Mouse (Mus musculus): ENCODE data around the gene Med9. TPM values are rescaled to one million over a fixed set of nuclear protein-coding genes. Genes with fewer than 3 reads are reported as not detected.
A peak's percentile ranks its signal among the peaks of the same experiment; 100 is the strongest.
"Not testable (repeated sequence)": the region's sequence is repeated elsewhere in the genome, so short reads cannot be mapped to it uniquely, and the experiment has no call there.

Med9 gene
- total and polyA plus RNA-seq, 2 experiments from 2014 or later = 31.6 to 36.0 TPM

- no peak overlapping the region for H3K4me3 ChIP-seq (ENCODE audit: low read depth, low read length)
- no peak overlapping the region for H3K27ac ChIP-seq (ENCODE audit: low read depth, low read length)
- no peaks in the 10 kb centered on the region for H3K36me3 ChIP-seq (ENCODE audit: insufficient read depth)
- H3K9me3 ChIP-seq (ENCODE audit: low read length) = no peaks in the 10 kb centered on the region
- H3K9ac ChIP-seq = no peak overlapping the region
- no peaks in the 10 kb centered on the region for H3K27me3 ChIP-seq (ENCODE audit: insufficient read depth, low read length)
- TF ChIP-seq CTCF (IDR thresholded peaks at IDR 0.05; ENCODE audit: low read depth) = no peak
- ATAC-seq = no peak
- WGBS = 71% methylated on average over 9 of the region's 9 CpGs
- no peak for DNase-seq
- H3K4me1 ChIP-seq (ENCODE audit: insufficient read depth) = peaks cover 7% of the 10 kb centered on the region; the same call in 1 of the 2 replicates
- H3K4me2 ChIP-seq (ENCODE audit: low read depth) = no peak overlapping the region
Measured at GRCm38 (mm10) chr11:59932560-59933337, 15.3 kb upstream of the Med9 start.

DNA sequence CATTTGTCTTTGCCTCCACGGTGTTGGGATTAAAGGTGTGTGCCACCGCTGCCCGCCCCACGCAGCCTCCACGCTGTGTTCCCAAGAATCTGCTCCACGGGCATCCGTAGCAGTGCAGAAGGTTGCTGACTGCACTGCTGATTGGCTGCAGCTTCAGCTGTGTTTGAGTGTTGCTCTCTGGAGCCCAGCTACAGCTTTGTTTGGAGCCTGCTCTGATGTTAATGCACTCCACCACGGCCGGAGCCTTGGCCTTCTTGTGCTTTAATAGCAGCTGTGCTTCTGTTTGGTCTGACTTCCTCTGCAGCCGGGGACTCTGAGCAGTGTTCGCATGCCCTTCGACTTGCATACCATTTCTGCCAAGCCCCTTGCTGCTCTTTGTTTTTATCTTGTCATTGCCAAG is 14.1 kb upstream of the Med9 start:
- Histone ChIP-seq H3K9me3 (ENCODE audit: low read length) (no peaks in the 10 kb centered on the region), H3K4me2 (ENCODE audit: low read depth) (no peak overlapping the region), H3K36me3 (ENCODE audit: insufficient read depth) (no peaks in the 10 kb centered on the region), H3K4me1 (ENCODE audit: insufficient read depth) (peaks cover 7% of the 10 kb centered on the region; the same call in 1 of the 2 replicates), H3K4me3 (ENCODE audit: low read depth, low read length) (no peak overlapping the region), H3K27me3 (ENCODE audit: insufficient read depth, low read length) (no peaks in the 10 kb centered on the region), H3K27ac (ENCODE audit: low read depth, low read length) (0 out of 2 replicates have a peak overlapping the region, but pooled peaks have one; percentile 9), H3K9ac (no peak overlapping the region)
- no peak for TF ChIP-seq CTCF (IDR thresholded peaks at IDR 0.05; ENCODE audit: low read depth)
- ATAC-seq = peak; percentile 69
- 45% methylated on average over 12 of the region's 12 CpGs for WGBS
- DNase-seq = peak; percentile 6

DNA sequence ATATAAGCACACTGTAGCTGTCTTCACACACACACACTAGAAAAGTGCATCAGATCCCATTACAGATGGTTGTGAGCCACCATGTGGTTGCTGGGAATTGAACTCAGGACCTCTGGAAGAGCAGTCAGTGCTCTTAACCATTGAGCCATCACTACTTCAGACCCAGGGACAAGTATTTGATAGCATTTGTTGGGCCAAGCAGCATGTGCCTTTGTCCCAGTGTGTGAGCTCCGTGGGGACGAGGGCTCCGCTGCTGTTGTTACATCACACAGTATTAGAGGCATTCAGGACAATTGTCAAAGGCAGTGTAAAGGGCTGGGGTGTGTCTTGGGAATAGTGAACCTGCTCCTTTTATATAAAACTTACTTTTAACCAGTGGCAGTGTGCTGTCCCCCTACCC is 11.0 kb upstream of the Med9 start:
- no peak overlapping the region for H3K4me3 ChIP-seq (ENCODE audit: low read depth, low read length)
- 63% methylated on average over 3 of the region's 3 CpGs for WGBS
- H3K27me3 ChIP-seq (ENCODE audit: insufficient read depth, low read length) = no peaks in the 10 kb centered on the region
- no peaks in the 10 kb centered on the region for H3K36me3 ChIP-seq (ENCODE audit: insufficient read depth)
- TF ChIP-seq CTCF (IDR thresholded peaks at IDR 0.05; ENCODE audit: low read depth) = no peak
- no peak overlapping the region for H3K4me2 ChIP-seq (ENCODE audit: low read depth)
- H3K27ac ChIP-seq (ENCODE audit: low read depth, low read length) = no peak overlapping the region
- H3K4me1 ChIP-seq (ENCODE audit: insufficient read depth) = peaks cover 7% of the 10 kb centered on the region; the same call in 1 of the 2 replicates
- H3K9me3 ChIP-seq (ENCODE audit: low read length) = no peaks in the 10 kb centered on the region
- DNase-seq = no peak
- no peak overlapping the region for H3K9ac ChIP-seq
- no peak for ATAC-seq

DNA sequence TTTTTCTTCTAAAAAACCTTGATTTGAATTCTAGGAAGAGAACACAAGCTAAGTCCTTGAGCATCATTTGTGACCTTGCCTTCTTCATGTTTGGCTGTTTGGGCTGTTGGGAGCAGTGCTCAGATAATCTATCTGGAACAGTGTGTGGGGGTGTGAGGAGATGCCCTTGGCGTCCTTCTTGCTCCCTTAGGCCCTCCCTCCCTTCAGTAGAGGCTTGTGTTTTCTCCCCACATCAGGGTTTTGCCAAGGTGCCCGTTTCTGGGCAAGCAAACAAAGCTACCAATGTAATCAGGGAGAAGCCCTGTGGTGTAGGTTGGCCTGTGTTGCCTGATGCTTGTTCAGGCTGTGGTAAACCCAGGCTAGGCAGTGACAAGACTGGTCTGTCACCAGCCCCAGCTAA is 10.4 kb upstream of the Med9 start:
- Histone ChIP-seq H3K4me3 (ENCODE audit: low read depth, low read length) (no peak overlapping the region), H3K9ac (no peak overlapping the region), H3K36me3 (ENCODE audit: insufficient read depth) (no peaks in the 10 kb centered on the region), H3K4me1 (ENCODE audit: insufficient read depth) (peaks cover 7% of the 10 kb centered on the region; the same call in 1 of the 2 replicates), H3K9me3 (ENCODE audit: low read length) (no peaks in the 10 kb centered on the region), H3K27me3 (ENCODE audit: insufficient read depth, low read length) (no peaks in the 10 kb centered on the region), H3K4me2 (ENCODE audit: low read depth) (no peak overlapping the region), H3K27ac (ENCODE audit: low read depth, low read length) (no peak overlapping the region)
- no peak for TF ChIP-seq CTCF (IDR thresholded peaks at IDR 0.05; ENCODE audit: low read depth)
- ATAC-seq (no peak), DNase-seq (no peak)
- 27% methylated on average over 2 of the region's 2 CpGs for WGBS

GRCm38 (mm10) chr11:59939821-59940220 is 8.2 kb upstream of the Med9 start:
- 85% methylated on average over 1 of the region's 1 CpGs for WGBS
- Histone ChIP-seq H3K4me1 (ENCODE audit: insufficient read depth) (no peaks in the 10 kb centered on the region), H3K9ac (no peak overlapping the region), H3K27ac (ENCODE audit: low read depth, low read length) (no peak overlapping the region), H3K4me3 (ENCODE audit: low read depth, low read length) (no peak overlapping the region), H3K36me3 (ENCODE audit: insufficient read depth) (no peaks in the 10 kb centered on the region), H3K9me3 (ENCODE audit: low read length) (no peaks in the 10 kb centered on the region), H3K27me3 (ENCODE audit: insufficient read depth, low read length) (no peaks in the 10 kb centered on the region), H3K4me2 (ENCODE audit: low read depth) (no peak overlapping the region)
- TF ChIP-seq CTCF (IDR thresholded peaks at IDR 0.05; ENCODE audit: low read depth) = no peak
- no peak for DNase-seq
- no peak for ATAC-seq

- no peaks in the 10 kb centered on the region for H3K4me1 ChIP-seq (ENCODE audit: insufficient read depth)
- H3K36me3 ChIP-seq (ENCODE audit: insufficient read depth) = no peaks in the 10 kb centered on the region
- H3K9ac ChIP-seq = no peak overlapping the region
- H3K27me3 ChIP-seq (ENCODE audit: insufficient read depth, low read length) = no peaks in the 10 kb centered on the region
- no peak overlapping the region for H3K4me2 ChIP-seq (ENCODE audit: low read depth)
- WGBS = 69% methylated on average over 3 of the region's 3 CpGs
- H3K27ac ChIP-seq (ENCODE audit: low read depth, low read length) = no peak overlapping the region
- H3K9me3 ChIP-seq (ENCODE audit: low read length) = no peaks in the 10 kb centered on the region
- DNase-seq = no peak
- no peak for ATAC-seq
- no peak for TF ChIP-seq CTCF (IDR thresholded peaks at IDR 0.05; ENCODE audit: low read depth)
- no peak overlapping the region for H3K4me3 ChIP-seq (ENCODE audit: low read depth, low read length)
Measured at GRCm38 (mm10) chr11:59940645-59941044, 7.4 kb upstream of the Med9 start.

DNA sequence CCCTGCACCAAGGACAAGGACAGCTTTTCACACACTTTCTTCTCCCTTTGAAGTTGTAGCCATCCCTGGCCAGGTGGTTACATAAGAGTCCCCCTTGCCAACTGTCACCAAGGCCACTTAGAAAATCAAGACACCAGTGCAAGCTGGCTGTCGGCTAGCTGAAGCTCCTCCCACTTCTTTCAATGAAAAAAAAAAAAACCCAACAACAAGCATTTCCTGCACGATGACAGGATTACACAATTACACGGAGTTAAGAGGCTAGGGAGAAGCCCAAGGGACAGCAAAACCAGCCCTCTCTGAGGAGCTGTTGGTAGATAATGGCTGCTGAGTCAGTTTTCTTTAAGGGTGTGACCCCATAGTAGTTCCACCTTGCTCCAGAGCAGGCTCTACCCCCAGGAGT is 6.6 kb upstream of the Med9 start:
- ATAC-seq (no peak), DNase-seq (no peak)
- H3K36me3 ChIP-seq (ENCODE audit: insufficient read depth) = no peaks in the 10 kb centered on the region
- 13% methylated on average over 3 of the region's 3 CpGs for WGBS
- TF ChIP-seq CTCF (IDR thresholded peaks at IDR 0.05; ENCODE audit: low read depth) = no peak
- H3K27ac ChIP-seq (ENCODE audit: low read depth, low read length) = no peak overlapping the region
- no peaks in the 10 kb centered on the region for H3K4me1 ChIP-seq (ENCODE audit: insufficient read depth)
- H3K4me3 ChIP-seq (ENCODE audit: low read depth, low read length) = no peak overlapping the region
- no peak overlapping the region for H3K4me2 ChIP-seq (ENCODE audit: low read depth)
- no peaks in the 10 kb centered on the region for H3K9me3 ChIP-seq (ENCODE audit: low read length)
- no peak overlapping the region for H3K9ac ChIP-seq
- H3K27me3 ChIP-seq (ENCODE audit: insufficient read depth, low read length) = no peaks in the 10 kb centered on the region

GRCm38 (mm10) chr11:59944855-59945254 is 3.2 kb upstream of the Med9 start:
- 90% methylated on average over 10 of the region's 10 CpGs for WGBS
- not testable (repeated sequence) for DNase-seq; ATAC-seq; H3K36me3 ChIP-seq (ENCODE audit: insufficient read depth); H3K4me3 ChIP-seq (ENCODE audit: low read depth, low read length); H3K27me3 ChIP-seq (ENCODE audit: insufficient read depth, low read length); H3K9ac ChIP-seq; H3K9me3 ChIP-seq (ENCODE audit: low read length); H3K4me1 ChIP-seq (ENCODE audit: insufficient read depth); H3K27ac ChIP-seq (ENCODE audit: low read depth, low read length); H3K4me2 ChIP-seq (ENCODE audit: low read depth)
